In genomic region chr5:3646539-3646938, GRCm38 (mm10) we compare ENCODE assay signal across 8 mouse cellular contexts. TPM values are rescaled to one million over a fixed set of nuclear protein-coding genes. Genes with fewer than 3 reads are reported as not detected.
A peak's percentile ranks its signal among the peaks of the same experiment; 100 is the strongest.
DNase-seq lines count a peak whose midpoint lies in the region; ATAC-seq and TF ChIP-seq lines count a peak whose summit lies in the region.

No protein-coding gene starts in this region.

- H3K4me1 ChIP-seq in ES-Bruce4 (ENCODE audit: control insufficient read depth, insufficient read depth, low read length), result no peaks in the 10 kb centered on the region
- no peaks in the 10 kb centered on the region for H3K4me1 ChIP-seq in forebrain, postnatal 0 days (ENCODE audit: insufficient read depth)
- peaks cover 29% of the 10 kb centered on the region for H3K4me1 ChIP-seq in liver, embryonic 13.5 days (replicated peaks)

- TF ChIP-seq EP300 in ES-Bruce4 (IDR thresholded peaks at IDR 0.05; ENCODE audit: insufficient read depth, low read depth, low read length), result no peak

- peak overlapping the region; percentile 85 for H3K4me3 ChIP-seq in gastrocnemius, adult 2 months
- H3K4me3 ChIP-seq in ES-Bruce4 (ENCODE audit: low read depth, low read length), result peak overlapping the region; percentile 99
- peak overlapping the region; percentile 82 for H3K4me3 ChIP-seq in forebrain, postnatal 0 days (ENCODE audit: low read depth, low read length)
- peak overlapping the region; percentile 99 for H3K4me3 ChIP-seq in liver, embryonic 13.5 days (replicated peaks)

- peak overlapping the region; percentile 90 for H3K27ac ChIP-seq in gastrocnemius, adult 2 months
- H3K27ac ChIP-seq in ES-Bruce4 (ENCODE audit: insufficient read depth, low read length), result no peak overlapping the region
- H3K27ac ChIP-seq in forebrain, postnatal 0 days (ENCODE audit: low read depth, low read length), result no peak overlapping the region
- H3K27ac ChIP-seq in liver, embryonic 13.5 days, result peak overlapping the region; percentile 13; the same call in 1 of the 2 replicates

- H3K9ac ChIP-seq in ES-Bruce4 (ENCODE audit: low read depth, poor library complexity, severe bottlenecking), result peak overlapping the region; percentile 98
- H3K9ac ChIP-seq in forebrain, postnatal 0 days, result 0 out of 2 replicates have a peak overlapping the region, but pooled peaks have one; percentile 86
- H3K9ac ChIP-seq in liver, embryonic 13.5 days, result peak overlapping the region; percentile 94

- 22% methylated on average over 6 of the region's 6 CpGs for WGBS in forebrain, postnatal 0 days
- 26% methylated on average over 6 of the region's 6 CpGs for WGBS in liver, embryonic 13.5 days (ENCODE audit: insufficient replicate concordance)

- H3K27me3 ChIP-seq in ES-Bruce4 (ENCODE audit: control insufficient read depth, insufficient read depth, low read length, poor library complexity, severe bottlenecking), result no peaks in the 10 kb centered on the region
- no peaks in the 10 kb centered on the region for H3K27me3 ChIP-seq in forebrain, postnatal 0 days (ENCODE audit: insufficient read depth, low read length)
- H3K27me3 ChIP-seq in liver, embryonic 13.5 days, result no peaks in the 10 kb centered on the region

- peaks cover 20% of the 10 kb centered on the region for H3K36me3 ChIP-seq in ES-Bruce4 (ENCODE audit: control insufficient read depth, insufficient read depth, low read length, poor library complexity, severe bottlenecking)
- peaks cover 8% of the 10 kb centered on the region for H3K36me3 ChIP-seq in forebrain, postnatal 0 days (ENCODE audit: insufficient read depth)
- H3K36me3 ChIP-seq in liver, embryonic 13.5 days, result peaks cover 31% of the 10 kb centered on the region

- no peak for TF ChIP-seq POLR2A in ES-Bruce4 (IDR thresholded peaks at IDR 0.05; ENCODE audit: insufficient read depth, low read length)

- no peak for DNase-seq in gastrocnemius, adult 2 months
- DNase-seq in gastrocnemius, postnatal 14 days, result no peak
- DNase-seq in forebrain, postnatal 0 days, result no peak
- no peak for DNase-seq in liver, embryonic 13.5 days
- DNase-seq in retina, postnatal 1 day, result no peak
- no peak for DNase-seq in urinary bladder, adult 18-20 months (ENCODE audit: low spot score in 2 of 2)

- ATAC-seq in forebrain, postnatal 0 days, result no peak
- ATAC-seq in liver, embryonic 13.5 days (ENCODE audit: low read depth), result no peak
- no peak for ATAC-seq in CD4-positive, CD25-positive, alpha-beta regulatory T cell, adult 4 months

- intact Hi-C loops in gastrocnemius, adult 2 months (cut with DNase I), result loop anchor here (5.0 to 10.0 kb wide), 2 partner anchors 156 to 458 kb away; partner anchors contain the start of genes Ankib1, Cyp51 and Krit1
- intact Hi-C loops in gastrocnemius, postnatal 14 days (cut with DNase I; ENCODE audit: low total_unique reads), result loop anchor here (10.0 kb wide), 1 partner anchor 168 kb away; no protein-coding TSS in a partner anchor

- peak overlapping the region; percentile 66 for H3K4me2 ChIP-seq in forebrain, postnatal 0 days (ENCODE audit: low read depth)
- H3K4me2 ChIP-seq in liver, embryonic 13.5 days, result peak overlapping the region; percentile 83

- TF ChIP-seq CTCF in gastrocnemius, adult 2 months (IDR thresholded peaks at IDR 0.05), result no peak
- no peak for TF ChIP-seq CTCF in ES-Bruce4 (IDR thresholded peaks at IDR 0.05; ENCODE audit: low read depth, low read length)
- TF ChIP-seq CTCF in forebrain, postnatal 0 days (IDR thresholded peaks at IDR 0.05; ENCODE audit: low read depth), result no peak

- H3K9me3 ChIP-seq in ES-Bruce4 (replicated peaks; ENCODE audit: control insufficient read depth, insufficient read depth, low read length, poor library complexity, severe bottlenecking), result no peaks in the 10 kb centered on the region
- no peaks in the 10 kb centered on the region for H3K9me3 ChIP-seq in forebrain, postnatal 0 days (ENCODE audit: low read length)
- no peaks in the 10 kb centered on the region for H3K9me3 ChIP-seq in liver, embryonic 13.5 days (replicated peaks)

RNA-seq across cellular contexts. Expression of gene Tmbim7, which starts 4.4 kb away (rescaled TPM):
- total RNA-seq in gastrocnemius, adult 2 months (2021), result not detected
- not detected for total RNA-seq in gastrocnemius, postnatal 14 days (2021)
- not detected in 2 replicates for polyA plus RNA-seq in ES-Bruce4 (2011; ENCODE audit: insufficient read depth, insufficient read length, low read depth, missing spikeins)
- not detected in 2 replicates for total RNA-seq in forebrain, postnatal 0 days (2014; rRNA removed)
- not detected in 2 replicates for polyA plus RNA-seq in forebrain, postnatal 0 days (2015; fragmentation: Nextera tagmentation; extraction: Ambion mirVana)
- not detected in 2 replicates for polyA plus RNA-seq in liver, embryonic 13.5 days (2015; fragmentation: Nextera tagmentation; extraction: Ambion mirVana)
- polyA plus RNA-seq in CD4-positive, CD25-positive, alpha-beta regulatory T cell, adult 4 months (2017; shearing (Covaris generic)), result not detected

RNA-seq across cellular contexts. Expression of gene Gatad1, which starts 10.4 kb away (rescaled TPM):
- total RNA-seq in gastrocnemius, adult 2 months (2021), result 100 to 1,000 TPM in 1 of 2 experiments, 10 to 100 TPM in 1; 91.4 to 100 TPM
- 10 to 100 TPM; 63.6 to 70.5 TPM for total RNA-seq in gastrocnemius, postnatal 14 days (2021)
- polyA plus RNA-seq in ES-Bruce4 (2011; ENCODE audit: insufficient read depth, insufficient read length, low read depth, missing spikeins), result 146 and 151 TPM in 2 replicates
- 109 and 120 TPM in 2 replicates for total RNA-seq in forebrain, postnatal 0 days (2014; rRNA removed)
- polyA plus RNA-seq in forebrain, postnatal 0 days (2015; fragmentation: Nextera tagmentation; extraction: Ambion mirVana), result 77.6 and 79.0 TPM in 2 replicates
- polyA plus RNA-seq in liver, embryonic 13.5 days (2015; fragmentation: Nextera tagmentation; extraction: Ambion mirVana), result 32.2 and 32.9 TPM in 2 replicates
- polyA plus RNA-seq in CD4-positive, CD25-positive, alpha-beta regulatory T cell, adult 4 months (2017; shearing (Covaris generic)), result 10 to 100 TPM; 30.8 to 35.2 TPM

RNA-seq across cellular contexts. Expression of gene Rbm48, which starts 50.2 kb away (rescaled TPM):
- 1 to 10 TPM; 5.3 to 8.5 TPM for total RNA-seq in gastrocnemius, adult 2 months (2021)
- total RNA-seq in gastrocnemius, postnatal 14 days (2021), result 1 to 10 TPM; 4.8 to 5.8 TPM
- 13.9 and 17.6 TPM in 2 replicates for polyA plus RNA-seq in ES-Bruce4 (2011; ENCODE audit: insufficient read depth, insufficient read length, low read depth, missing spikeins)
- 16.2 and 19.8 TPM in 2 replicates for total RNA-seq in forebrain, postnatal 0 days (2014; rRNA removed)
- polyA plus RNA-seq in forebrain, postnatal 0 days (2015; fragmentation: Nextera tagmentation; extraction: Ambion mirVana), result 19.1 and 19.6 TPM in 2 replicates
- polyA plus RNA-seq in liver, embryonic 13.5 days (2015; fragmentation: Nextera tagmentation; extraction: Ambion mirVana), result 6.8 and 7.3 TPM in 2 replicates
- polyA plus RNA-seq in CD4-positive, CD25-positive, alpha-beta regulatory T cell, adult 4 months (2017; shearing (Covaris generic)), result 10 to 100 TPM; 30.7 to 36.4 TPM

RNA-seq across cellular contexts. Expression of gene Pex1, which starts 50.7 kb away (rescaled TPM):
- total RNA-seq in gastrocnemius, adult 2 months (2021), result 1 to 10 TPM; 8.3 to 8.7 TPM
- total RNA-seq in gastrocnemius, postnatal 14 days (2021), result 1 to 10 TPM; 5.6 to 7.4 TPM
- polyA plus RNA-seq in ES-Bruce4 (2011; ENCODE audit: insufficient read depth, insufficient read length, low read depth, missing spikeins), result 23.4 and 23.7 TPM in 2 replicates
- total RNA-seq in forebrain, postnatal 0 days (2014; rRNA removed), result 16.7 and 20.3 TPM in 2 replicates
- polyA plus RNA-seq in forebrain, postnatal 0 days (2015; fragmentation: Nextera tagmentation; extraction: Ambion mirVana), result 10.5 and 16.6 TPM in 2 replicates
- 4.9 and 7.3 TPM in 2 replicates for polyA plus RNA-seq in liver, embryonic 13.5 days (2015; fragmentation: Nextera tagmentation; extraction: Ambion mirVana)
- polyA plus RNA-seq in CD4-positive, CD25-positive, alpha-beta regulatory T cell, adult 4 months (2017; shearing (Covaris generic)), result 10 to 100 TPM; 14.0 to 18.5 TPM

Comparison
In these comparisons a context has a peak if more than half of its experiments do, and no peak if none do; other contexts are left out.
1. H3K27ac ChIP-seq: peak in gastrocnemius, adult 2 months (single experiment) and liver, embryonic 13.5 days (single experiment); none in ES-Bruce4 (single experiment) and forebrain, postnatal 0 days (single experiment).
2. Peak in every context shown above with its lines, with median percentiles within 50 percentile points of each other: H3K4me3 ChIP-seq and H3K9ac ChIP-seq.